Mouse (Mus musculus) mesoderm, embryonic 11.5 days (tissue): Measurements from ENCODE around the gene Arhgap21.

Experiments
- DNase-seq: peaks from one replicate; pipeline ENCODE4 v3.0.0-alpha.2; 2012; ENCODE audit warnings: low read depth, low spot score

Gene Arhgap21

DNA sequence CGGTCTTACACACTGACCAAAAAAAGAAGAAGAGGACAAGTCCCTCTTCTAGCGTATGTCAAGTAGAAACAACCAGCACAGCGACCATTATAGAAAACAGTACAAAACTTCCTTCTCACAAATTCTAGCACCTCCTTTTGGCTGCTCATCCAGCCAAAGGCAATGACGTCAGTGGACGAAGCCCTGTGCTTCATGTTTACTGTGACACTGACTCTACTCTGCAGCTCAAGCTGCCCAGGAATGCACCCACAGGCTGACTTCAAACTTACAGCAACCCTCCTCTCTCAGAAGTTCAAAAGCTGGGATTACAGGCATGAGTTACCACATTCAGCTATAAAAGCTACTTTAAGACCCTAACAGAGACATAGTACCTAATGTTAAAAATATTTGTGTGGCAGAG lies 72.2 kb downstream of the Arhgap21 start:
- no peak for DNase-seq

DNA sequence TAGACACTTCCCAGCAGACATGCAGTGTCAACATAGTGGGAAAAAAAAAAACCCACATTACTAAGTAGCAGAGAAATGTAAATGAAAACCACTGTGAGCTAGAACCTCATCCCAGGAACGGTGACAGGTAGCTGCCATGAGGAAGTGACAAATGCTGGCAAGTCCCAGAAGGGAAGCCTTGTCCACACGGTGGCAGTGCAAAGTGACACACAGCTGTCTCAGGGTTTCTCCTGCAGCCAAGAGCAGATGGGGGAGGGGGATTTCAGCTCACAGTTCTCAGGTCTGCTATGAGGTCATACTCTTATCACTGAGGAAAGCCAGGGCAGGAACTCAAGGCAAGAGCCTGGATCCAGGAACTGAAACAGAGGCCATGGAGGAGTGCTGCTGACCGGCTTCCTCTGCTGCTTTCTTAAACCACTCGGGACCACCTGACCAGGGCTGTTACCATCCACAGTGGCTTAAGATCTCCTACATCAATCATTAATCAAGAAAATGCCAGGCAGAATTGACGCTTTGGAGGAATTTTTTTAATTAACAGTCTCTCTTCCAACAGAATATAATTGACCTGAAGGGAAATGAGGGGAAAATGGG lies 74.5 kb downstream of the Arhgap21 start:
- peak; percentile 59 for DNase-seq

GRCm38 (mm10) chr2:20888751-20889150 lies 79.9 kb downstream of the Arhgap21 start:
- DNase-seq = no peak

DNA sequence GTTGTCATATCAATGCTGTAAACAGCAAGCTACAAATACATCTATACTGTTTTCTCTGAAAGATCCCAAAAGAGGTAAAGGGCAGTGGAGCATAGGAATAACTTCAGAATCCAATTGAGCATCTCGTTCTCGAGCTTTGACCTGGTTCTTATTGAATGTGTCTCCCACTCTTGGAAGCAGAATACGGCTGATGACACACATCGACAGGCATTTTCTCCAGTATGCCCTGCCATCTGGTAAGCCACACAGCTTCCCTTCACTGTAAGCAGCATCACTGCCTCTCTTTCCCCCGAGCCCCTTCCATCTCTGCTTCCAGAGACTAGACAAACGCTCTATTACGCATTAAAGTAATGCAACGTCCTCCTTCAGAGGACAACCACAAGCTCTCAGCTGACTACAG lies 85.4 kb downstream of the Arhgap21 start:
- no peak for DNase-seq

DNA sequence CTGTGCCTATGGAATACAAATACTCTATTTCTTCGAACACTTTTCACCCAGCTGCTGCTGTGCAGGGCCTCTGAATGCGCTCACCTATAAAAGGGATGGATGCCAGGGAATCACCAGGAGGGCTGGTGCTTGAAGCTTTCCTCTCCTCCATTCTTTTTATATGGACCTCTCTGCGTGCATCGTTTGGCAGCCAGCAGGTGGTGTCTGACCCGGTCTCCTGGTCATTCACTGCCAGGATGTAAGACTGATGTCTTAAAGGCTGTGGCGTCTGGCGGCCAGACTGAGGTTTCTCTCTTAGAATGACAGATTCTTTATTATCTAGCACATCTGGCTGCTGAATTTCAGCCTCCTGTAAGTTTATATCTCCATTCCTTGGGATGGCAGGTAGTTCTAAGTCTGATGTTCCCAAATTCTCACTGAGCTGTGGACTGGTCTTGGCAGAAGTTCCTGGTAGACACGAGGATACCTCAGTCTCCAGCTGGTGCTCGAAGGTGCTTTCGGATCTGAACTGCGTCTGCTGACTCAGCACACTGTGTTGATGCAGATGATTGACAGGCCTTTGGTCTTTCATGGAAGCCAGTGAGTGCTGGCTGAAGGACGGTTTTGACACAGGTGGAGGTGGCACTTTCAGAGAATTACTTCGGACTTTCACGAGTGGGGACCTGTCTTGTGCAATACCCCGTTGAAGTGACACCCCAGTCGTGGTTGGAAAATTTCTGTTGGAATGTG lies 88.6 kb downstream of the Arhgap21 start:
- peak; percentile 11 for DNase-seq

- no peak for DNase-seq
Measured at GRCm38 (mm10) chr2:20874621-20875020, 94.1 kb downstream of the Arhgap21 start.

GRCm38 (mm10) chr2:20869212-20869965 lies 99.3 kb downstream of the Arhgap21 start:
- DNase-seq = no peak

DNA sequence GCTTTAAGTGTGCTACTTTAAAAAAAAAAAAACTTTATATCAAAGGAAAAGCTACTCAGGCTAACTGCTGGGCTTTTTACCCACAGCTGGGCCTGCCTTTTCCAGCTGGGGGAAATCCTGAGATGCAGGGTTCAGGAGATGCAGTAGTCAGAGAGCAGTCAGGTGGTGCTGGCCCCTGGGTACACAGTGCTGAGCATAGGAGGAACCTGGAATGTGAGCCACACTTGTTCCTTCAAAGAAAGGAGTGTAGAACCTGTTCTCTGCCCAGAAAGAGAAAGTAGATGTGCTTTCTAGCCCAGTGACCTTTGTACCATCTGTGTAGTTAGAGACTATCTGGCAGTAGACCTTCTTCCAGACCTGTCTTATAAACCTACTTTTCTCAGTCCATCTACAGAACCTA lies 100.6 kb downstream of the Arhgap21 start:
- no peak for DNase-seq

DNA sequence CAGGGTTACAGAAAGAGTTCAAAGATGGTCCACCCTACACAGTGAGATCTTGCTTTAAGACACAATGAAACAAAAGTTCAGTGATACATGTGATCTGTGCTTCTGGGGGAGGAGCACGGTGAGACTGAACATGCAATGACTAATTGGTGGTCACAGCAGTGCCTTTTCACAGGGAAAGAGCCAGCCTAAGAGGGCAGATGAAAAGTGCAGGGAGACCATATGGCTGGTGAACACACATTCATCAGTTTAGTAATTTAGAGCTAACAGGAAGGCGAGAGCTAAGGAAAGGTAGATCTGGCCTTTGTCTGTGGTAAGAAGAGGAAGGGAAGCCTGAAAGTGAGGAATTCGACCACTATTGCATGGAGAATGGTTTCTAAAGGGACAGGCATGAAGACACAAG lies 102.9 kb downstream of the Arhgap21 start:
- DNase-seq = no peak

DNA sequence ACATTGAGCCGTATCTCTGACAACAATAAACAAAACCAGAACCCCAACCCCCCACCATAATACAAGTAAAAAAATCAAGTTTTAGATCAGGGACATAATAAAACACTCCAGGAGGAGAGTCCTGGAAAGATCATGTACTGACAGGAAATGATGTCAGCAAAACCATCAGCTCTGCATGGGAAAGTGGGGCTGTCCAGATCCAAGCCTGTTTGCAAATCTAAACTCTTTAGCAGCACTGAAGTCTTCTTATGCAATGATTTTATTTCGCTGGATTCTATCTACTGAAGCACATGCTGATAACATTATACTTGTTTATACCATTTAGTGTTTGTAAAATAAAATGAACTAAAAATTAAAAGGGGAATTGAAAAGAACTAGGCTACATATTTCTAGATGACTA lies 104.1 kb downstream of the Arhgap21 start:
- no peak for DNase-seq

DNA sequence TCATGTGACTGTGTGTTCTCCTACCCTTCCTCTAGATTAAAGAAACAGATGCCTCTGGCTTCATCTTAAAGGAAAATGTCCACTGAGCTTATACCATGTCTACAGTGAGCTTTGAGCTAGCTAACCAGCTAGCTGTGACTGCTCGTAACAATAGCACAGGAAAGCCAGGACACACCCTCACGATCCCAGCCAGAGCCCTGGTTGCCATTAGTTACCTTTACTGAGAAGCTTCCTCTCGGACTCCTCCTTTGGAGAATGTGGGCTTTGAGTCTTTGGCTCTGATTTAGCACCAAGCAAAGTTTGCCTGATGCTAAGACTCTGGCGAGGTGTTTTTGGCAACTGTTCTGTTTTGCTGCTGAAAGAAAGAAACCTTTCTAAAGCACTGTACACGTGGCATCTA lies 107.9 kb downstream of the Arhgap21 start:
- DNase-seq = no peak

DNA sequence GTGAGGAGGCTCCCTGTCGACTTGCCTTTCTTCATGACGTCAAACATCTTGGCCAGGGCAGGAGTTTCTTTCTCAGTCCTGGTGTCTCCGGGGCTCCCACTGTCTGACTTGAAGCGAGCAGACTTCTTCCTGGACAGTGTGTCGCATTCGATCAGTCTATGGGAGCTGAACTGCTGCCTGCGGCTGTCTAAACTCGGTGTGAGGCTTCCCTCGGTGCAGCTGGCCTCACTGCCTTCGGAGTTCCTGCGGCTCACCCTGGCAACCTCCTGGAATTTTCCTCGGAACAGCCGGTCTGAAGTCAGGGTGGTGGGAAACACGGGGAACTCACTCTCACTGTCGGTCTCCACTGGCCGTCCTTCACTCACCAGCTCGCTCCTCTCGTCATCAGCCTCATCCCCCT lies 119.3 kb downstream of the Arhgap21 start:
- no peak for DNase-seq

DNA sequence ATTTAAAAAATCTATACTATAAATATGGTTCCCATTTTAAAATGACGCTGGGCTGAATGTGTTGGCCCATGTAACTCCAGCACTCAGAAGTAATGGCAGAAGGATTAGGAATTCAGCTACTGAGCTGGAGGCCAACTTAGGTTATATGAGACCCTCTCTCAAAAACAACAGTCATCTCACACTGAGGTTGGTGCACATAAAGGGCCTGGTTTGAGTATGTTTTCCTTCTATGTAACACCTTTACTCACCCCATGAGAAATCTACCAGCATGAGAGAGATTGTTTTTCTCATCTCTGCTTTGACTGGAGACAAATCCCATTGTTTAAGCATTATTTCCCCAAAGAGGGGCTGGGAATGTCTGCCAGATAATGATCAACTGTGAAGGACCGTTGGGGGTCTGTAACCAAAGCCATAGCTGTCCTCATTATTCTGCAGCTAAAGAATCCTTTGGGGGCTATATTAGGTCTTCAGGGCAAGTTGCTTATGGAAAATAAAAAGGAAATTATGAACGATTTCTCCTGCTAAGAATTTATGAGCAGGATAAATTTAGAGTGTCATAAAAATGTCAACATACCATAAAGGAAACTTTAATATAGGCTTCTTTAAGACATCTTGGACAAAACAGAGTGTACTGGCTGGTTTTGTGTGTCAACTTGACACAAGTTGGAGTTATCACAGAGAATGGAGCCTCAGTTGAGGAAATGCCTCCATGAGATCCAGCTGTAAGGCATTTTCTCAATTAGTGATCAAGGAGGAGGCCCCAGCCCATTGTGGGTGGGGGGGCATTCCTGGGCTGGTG lies 136.9 kb downstream of the Arhgap21 start:
- DNase-seq = no peak

GRCm38 (mm10) chr2:20830882-20831281 lies 137.8 kb downstream of the Arhgap21 start:
- no peak for DNase-seq

GRCm38 (mm10) chr2:20826258-20826657 lies 142.4 kb downstream of the Arhgap21 start:
- no peak for DNase-seq

DNA sequence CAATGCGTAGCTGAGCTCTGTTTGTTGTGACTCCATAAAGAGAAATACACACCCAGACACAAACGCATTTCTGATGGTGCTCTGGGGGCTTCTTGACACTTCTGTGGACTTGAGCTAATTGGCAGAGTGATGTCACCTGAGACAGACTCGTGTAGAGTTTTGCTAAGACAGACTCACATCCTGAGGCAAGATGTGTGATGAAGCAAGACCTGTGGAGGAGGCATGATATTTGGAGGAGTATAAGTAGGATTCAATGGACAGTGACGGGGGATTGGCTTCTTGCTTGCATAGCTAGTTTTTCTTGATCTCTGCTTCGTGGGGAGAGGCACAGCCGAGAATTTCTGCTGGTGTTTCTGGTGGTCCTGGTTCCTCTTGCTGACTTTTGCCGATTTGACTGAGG lies 150.5 kb downstream of the Arhgap21 start:
- no peak for DNase-seq

DNA sequence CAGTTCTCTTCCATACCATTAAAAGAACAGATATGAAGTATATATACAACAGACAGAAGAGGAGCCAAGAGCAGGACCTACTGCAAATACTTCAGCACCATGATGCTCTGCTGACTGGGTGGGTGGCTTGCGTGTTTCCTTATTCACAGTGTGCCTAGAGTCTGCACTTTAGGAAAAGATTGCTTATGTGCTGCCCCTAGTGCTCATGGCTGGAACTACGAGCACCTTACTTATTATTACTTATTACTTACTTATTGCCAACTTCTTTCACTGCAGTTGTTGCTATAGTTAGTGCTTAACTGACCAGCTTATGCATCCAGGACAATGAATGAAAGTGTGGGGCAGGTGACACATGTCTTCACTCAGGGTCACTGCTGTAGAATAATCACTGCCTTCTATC lies 154.7 kb downstream of the Arhgap21 start:
- DNase-seq = no peak

DNA sequence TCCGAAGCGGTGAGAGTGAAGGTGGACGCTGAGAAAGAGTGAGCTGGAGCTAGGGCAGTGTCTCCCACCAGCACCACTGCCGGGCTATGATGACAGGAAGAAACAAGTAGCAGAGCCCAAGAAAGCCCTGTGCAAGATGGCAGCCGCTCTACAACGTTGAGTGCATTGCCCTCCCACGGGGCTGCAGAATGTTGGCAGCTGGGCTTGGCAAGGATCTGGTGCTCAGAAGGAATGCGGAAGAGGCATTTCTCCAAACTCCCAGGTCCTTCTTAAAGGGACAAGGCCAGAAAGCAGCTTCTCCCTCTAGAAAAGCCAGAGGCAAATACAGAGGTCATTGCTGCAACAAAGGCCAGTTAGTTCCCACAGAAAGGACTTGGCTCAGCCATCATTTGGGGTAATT lies 157.2 kb downstream of the Arhgap21 start:
- DNase-seq = no peak

DNA sequence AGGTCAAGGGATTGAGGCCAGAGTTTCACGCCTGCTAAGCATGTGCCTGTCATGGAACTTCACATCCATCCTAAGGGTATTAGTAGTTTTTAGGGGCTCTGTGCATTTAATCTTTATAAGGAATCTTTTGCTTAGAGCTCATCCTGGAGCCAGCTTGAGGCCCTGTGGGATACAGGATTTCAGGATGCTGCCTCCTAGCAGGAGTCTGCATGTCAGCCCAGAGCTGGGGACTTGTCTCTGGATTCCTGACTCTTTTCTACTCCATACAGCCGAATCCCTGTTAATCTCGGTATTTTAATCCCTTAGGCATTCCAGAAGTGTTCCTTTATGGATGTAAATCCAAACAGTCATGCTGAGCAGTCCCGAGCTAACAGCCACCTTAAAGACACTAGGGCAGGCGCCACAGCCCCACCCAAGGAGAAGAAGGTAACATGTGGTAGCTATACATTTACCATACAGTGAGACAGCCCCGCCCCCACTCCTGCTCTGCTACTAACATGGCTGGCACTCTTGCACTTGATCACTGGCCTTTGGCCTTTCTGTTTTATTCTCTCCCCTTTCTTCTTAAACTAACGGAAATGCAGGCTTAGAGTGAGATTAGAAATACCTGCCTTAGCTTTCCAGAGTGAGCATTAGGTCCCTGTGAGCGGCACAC lies 167.3 kb downstream of the Arhgap21 start:
- DNase-seq = no peak
